Mouse (Mus musculus) G1E (cell line): ENCODE results near the gene Sf3b2.

ENCODE experiments used
- CTCF ChIP-seq: IDR thresholded peaks from 2 replicates; pipeline ENCODE4 v1.5.1; 2012; ENCODE audit warnings: low read depth, low read length, inconsistent platforms, mixed read lengths
- GATA1 ChIP-seq: IDR thresholded peaks from 2 replicates; pipeline ENCODE4 v1.6.1; 2012; ENCODE audit warnings: borderline replicate concordance, low read length, inconsistent platforms, mixed read lengths
- GATA2 ChIP-seq: IDR thresholded peaks from 2 replicates; pipeline ENCODE4 v1.6.1; 2012; ENCODE audit warnings: low read depth, low read length, inconsistent platforms, borderline replicate concordance
- POLR2AphosphoS5 ChIP-seq: IDR thresholded peaks from 2 replicates; pipeline ENCODE4 v1.6.1; 2012; ENCODE audit warnings: low read depth, low read length, inconsistent platforms; ENCODE audit not compliant: insufficient replicate concordance
- TAL1 ChIP-seq: conservative IDR thresholded peaks from 2 replicates; pipeline ENCODE4 v1.6.1; 2012; ENCODE audit warnings: low read depth, low read length, inconsistent platforms, mixed read lengths

GRCm38 (mm10) chr19:5296630-5297029 is 1.4 kb upstream of the Sf3b2 start:
- TF ChIP-seq CTCF (no peak), TAL1 (no peak), GATA1 (no peak), POLR2AphosphoS5 (no peak), GATA2 (no peak)
